Mouse (Mus musculus): ENCODE measurements around the gene Epb41.
A peak's percentile ranks its signal among the peaks of the same experiment; 100 is the strongest.

The Epb41 gene

GRCm38 (mm10) chr4:132074077-132074932 lies 816 bp downstream of the Epb41 start, which contains the start of gene Gm10300:
TSS of gene Gm10300 (plus strand) at chr4:132074697.
- peak; percentile 73 for DNase-seq

GRCm38 (mm10) chr4:132072946-132073345 lies 2.2 kb downstream of the Epb41 start:
- DNase-seq: peak; percentile 82

GRCm38 (mm10) chr4:132072156-132072555 lies 3.0 kb downstream of the Epb41 start:
- DNase-seq: peak; percentile 43

- DNase-seq: peak; percentile 39
Observed at GRCm38 (mm10) chr4:132071674-132072073, 3.4 kb downstream of the Epb41 start.

- no peak for DNase-seq
Observed at GRCm38 (mm10) chr4:132067938-132068235, 7.2 kb downstream of the Epb41 start.

- peak; percentile 23 for DNase-seq
Observed at GRCm38 (mm10) chr4:132067112-132067937, 7.8 kb downstream of the Epb41 start.

- peak; percentile 94 for DNase-seq
Observed at GRCm38 (mm10) chr4:132066101-132066773, 8.9 kb downstream of the Epb41 start.

GRCm38 (mm10) chr4:132065578-132065977 lies 9.5 kb downstream of the Epb41 start:
- no peak for DNase-seq

GRCm38 (mm10) chr4:132064550-132064949 lies 10.6 kb downstream of the Epb41 start:
- DNase-seq: peak; percentile 50

GRCm38 (mm10) chr4:132062934-132063884 lies 11.9 kb downstream of the Epb41 start:
- DNase-seq: peak; percentile 55

- peak; percentile 38 for DNase-seq
Observed at GRCm38 (mm10) chr4:132062289-132062688, 12.8 kb downstream of the Epb41 start.

- DNase-seq: no peak
Observed at GRCm38 (mm10) chr4:132060040-132060832, 14.9 kb downstream of the Epb41 start.

- no peak for DNase-seq
Observed at GRCm38 (mm10) chr4:132059541-132059940, 15.6 kb downstream of the Epb41 start.

GRCm38 (mm10) chr4:132057311-132057710 lies 17.8 kb downstream of the Epb41 start:
- no peak for DNase-seq

GRCm38 (mm10) chr4:132051321-132052275 lies 23.5 kb downstream of the Epb41 start:
- DNase-seq: no peak

GRCm38 (mm10) chr4:132049549-132050200 lies 25.4 kb downstream of the Epb41 start:
- no peak for DNase-seq

- peak; percentile 85 for DNase-seq
Observed at GRCm38 (mm10) chr4:132048995-132049404, 26.1 kb downstream of the Epb41 start.

GRCm38 (mm10) chr4:132048011-132048991 lies 26.8 kb downstream of the Epb41 start:
- DNase-seq: peak; percentile 40
